Mouse (Mus musculus) stomach, embryonic 14.5 days (tissue): ENCODE measurements around the gene Dnm3. TPM values are rescaled to one million over a fixed set of nuclear protein-coding genes. Genes with fewer than 3 reads are reported as not detected.
A peak's percentile ranks its signal among the peaks of the same experiment; 100 is the strongest.

Experiments used
- ATAC-seq: fragments of 200-750 bp; cut with Nextera tagmentation; 2 replicates; pipeline ENCODE4 v1.8.0; 2017; ENCODE audit warnings: low read depth, moderate TSS enrichment; ENCODE audit not compliant: insufficient number of reproducible peaks, insufficient read depth, low FRiP score
- H3K27ac ChIP-seq: fragments of 300-500 bp; sonication (generic); 2 replicates; pipeline ENCODE4 v1.5.1; 2014; ENCODE audit warnings: mild to moderate bottlenecking, low read length, moderate library complexity, mixed read lengths
- H3K27me3 ChIP-seq: fragments of 300-500 bp; sonication (generic); 2 replicates; pipeline ENCODE4 v1.6.1; 2014; ENCODE audit warnings: low read length, control low read depth, mixed read lengths; ENCODE audit not compliant: control insufficient read depth, insufficient read depth
- H3K36me3 ChIP-seq: fragments of 300-500 bp; sonication (generic); 2 replicates; pipeline ENCODE4 v1.6.1; 2014; ENCODE audit warnings: mild to moderate bottlenecking, control low read depth, low read length, moderate library complexity, mixed read lengths; ENCODE audit not compliant: control insufficient read depth, insufficient read depth
- H3K4me1 ChIP-seq: fragments of 300-500 bp; sonication (generic); 2 replicates; pipeline ENCODE4 v1.6.1; 2014; ENCODE audit warnings: low read length, control low read depth, mixed read lengths; ENCODE audit not compliant: control insufficient read depth, insufficient read depth
- H3K4me2 ChIP-seq: fragments of 300-500 bp; sonication (generic); replicated peaks from 2 replicates; pipeline ENCODE4 v1.6.1; 2014; ENCODE audit warnings: low read depth, low read length, control low read depth
- H3K4me3 ChIP-seq: fragments of 300-500 bp; sonication (generic); 2 replicates; pipeline ENCODE4 v1.5.1; 2014; ENCODE audit warnings: low read depth, low read length, control low read depth
- H3K9ac ChIP-seq: fragments of 300-500 bp; sonication (generic); replicated peaks from 2 replicates; pipeline ENCODE4 v1.6.1; 2014; ENCODE audit warnings: low read depth, mild to moderate bottlenecking, control low read depth, low read length, moderate library complexity, mixed read lengths
- H3K9me3 ChIP-seq: fragments of 300-500 bp; sonication (generic); 2 replicates; pipeline ENCODE4 v1.6.1; 2016; ENCODE audit warnings: low read depth, low read length, control low read depth; ENCODE audit not compliant: control insufficient read depth
- WGBS: fragments of 180-500 bp; shearing (Covaris S2); extraction: QIAGEN DNeasy Blood & Tissue Kit; methylation state at CpG from one replicate; pipeline ENCODE4 v1.1.7; 2014; 5-methylcytosine and 5-hydroxymethylcytosine counted together
- polyA plus RNA-seq: library from polyadenylated mRNA; unstranded; fragments of >200 nt; fragmentation: Nextera tagmentation; extraction: Ambion mirVana; gene quantifications from 2 replicates; pipeline ENCODE4 v1.2.1, GENCODE M21; 2014

Gene Dnm3
- polyA plus RNA-seq, 1 experiment from 2014 or later, result 8.6 TPM

DNA sequence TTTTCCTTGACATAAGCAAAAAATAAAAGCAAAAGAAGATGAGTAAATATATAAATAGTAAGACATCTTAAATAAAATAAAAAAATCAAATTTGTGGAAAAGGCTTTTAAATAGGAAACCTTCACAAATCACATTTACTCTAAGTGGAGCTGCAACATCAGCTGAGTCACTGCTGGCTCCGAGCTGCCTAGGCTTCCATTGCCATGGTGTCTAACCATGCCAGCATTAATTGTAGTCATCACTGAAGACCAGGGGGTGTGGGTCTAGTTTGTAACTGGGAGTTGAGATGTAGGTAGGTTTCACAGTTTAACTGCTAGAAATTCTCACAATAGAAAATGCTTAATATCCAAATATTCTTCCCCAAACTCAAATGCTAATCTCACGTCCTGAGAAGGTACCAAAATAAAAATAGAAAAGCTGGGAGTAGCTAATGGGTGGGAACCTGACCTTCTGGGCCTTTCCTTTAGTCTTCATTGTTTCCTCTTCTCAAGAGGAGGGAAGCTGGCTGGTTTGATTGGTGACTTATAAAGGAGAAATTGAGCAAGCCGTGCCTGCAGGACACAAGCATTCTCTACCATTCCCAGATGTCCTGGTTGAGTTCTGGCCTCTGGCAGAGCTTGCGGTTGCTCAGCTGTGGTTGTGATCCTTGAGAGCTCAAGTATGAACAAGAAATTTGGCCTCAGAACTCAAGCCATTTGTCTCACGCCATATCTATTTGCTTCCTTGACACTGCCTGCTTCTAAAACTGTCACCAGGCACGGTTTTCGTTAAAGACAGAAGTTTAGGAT is 377.6 kb downstream of the Dnm3 start:
- Histone ChIP-seq H3K4me3 (no peak overlapping the region), H3K27me3 (no peaks in the 10 kb centered on the region), H3K36me3 (no peaks in the 10 kb centered on the region), H3K4me1 (no peaks in the 10 kb centered on the region), H3K9me3 (no peaks in the 10 kb centered on the region), H3K4me2 (no peak overlapping the region), H3K9ac (no peak overlapping the region), H3K27ac (no peak overlapping the region)
- WGBS, result 68% methylated on average over 7 of the region's 7 CpGs
- ATAC-seq, result no peak

DNA sequence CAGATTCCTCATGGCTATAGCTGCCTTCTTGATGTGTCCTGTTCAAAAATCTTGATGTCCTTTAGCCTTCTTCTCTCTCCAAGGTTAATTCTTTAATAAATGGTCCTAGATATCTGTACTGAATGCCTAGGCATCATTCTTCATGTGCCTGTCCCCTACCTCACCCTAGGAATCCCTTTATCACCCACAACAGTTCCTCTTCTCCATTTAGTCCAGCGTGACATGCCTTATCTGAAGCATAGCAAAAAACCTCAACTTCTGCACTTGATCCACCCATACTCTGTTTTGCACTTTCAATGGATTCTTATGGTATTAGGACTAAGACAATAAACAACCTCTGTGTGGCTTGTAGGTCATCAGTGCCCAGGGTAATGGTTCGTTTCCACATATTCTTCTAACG is 378.6 kb downstream of the Dnm3 start:
- H3K9me3 ChIP-seq, result no peaks in the 10 kb centered on the region
- 80% methylated on average over 3 of the region's 3 CpGs for WGBS
- H3K27me3 ChIP-seq, result no peaks in the 10 kb centered on the region
- no peak overlapping the region for H3K4me2 ChIP-seq
- 0 out of 2 replicates have a peak, but pooled peaks cover 3% of the 10 kb centered on the region for H3K4me1 ChIP-seq
- H3K27ac ChIP-seq, result no peak overlapping the region
- no peak overlapping the region for H3K4me3 ChIP-seq
- H3K9ac ChIP-seq, result no peak overlapping the region
- no peaks in the 10 kb centered on the region for H3K36me3 ChIP-seq
- no peak for ATAC-seq

- no peaks in the 10 kb centered on the region for H3K9me3 ChIP-seq
- H3K4me1 ChIP-seq, result peaks cover 8% of the 10 kb centered on the region; the same call in 1 of the 2 replicates
- no peak overlapping the region for H3K4me3 ChIP-seq
- no peaks in the 10 kb centered on the region for H3K36me3 ChIP-seq
- 41% methylated on average over 8 of the region's 8 CpGs for WGBS
- no peak overlapping the region for H3K4me2 ChIP-seq
- no peak overlapping the region for H3K9ac ChIP-seq
- no peaks in the 10 kb centered on the region for H3K27me3 ChIP-seq
- no peak for ATAC-seq
- peak overlapping the region; percentile 84; the same call in 1 of the 2 replicates for H3K27ac ChIP-seq
Observed at GRCm38 (mm10) chr1:162094523-162095272, 383.1 kb downstream of the Dnm3 start.

DNA sequence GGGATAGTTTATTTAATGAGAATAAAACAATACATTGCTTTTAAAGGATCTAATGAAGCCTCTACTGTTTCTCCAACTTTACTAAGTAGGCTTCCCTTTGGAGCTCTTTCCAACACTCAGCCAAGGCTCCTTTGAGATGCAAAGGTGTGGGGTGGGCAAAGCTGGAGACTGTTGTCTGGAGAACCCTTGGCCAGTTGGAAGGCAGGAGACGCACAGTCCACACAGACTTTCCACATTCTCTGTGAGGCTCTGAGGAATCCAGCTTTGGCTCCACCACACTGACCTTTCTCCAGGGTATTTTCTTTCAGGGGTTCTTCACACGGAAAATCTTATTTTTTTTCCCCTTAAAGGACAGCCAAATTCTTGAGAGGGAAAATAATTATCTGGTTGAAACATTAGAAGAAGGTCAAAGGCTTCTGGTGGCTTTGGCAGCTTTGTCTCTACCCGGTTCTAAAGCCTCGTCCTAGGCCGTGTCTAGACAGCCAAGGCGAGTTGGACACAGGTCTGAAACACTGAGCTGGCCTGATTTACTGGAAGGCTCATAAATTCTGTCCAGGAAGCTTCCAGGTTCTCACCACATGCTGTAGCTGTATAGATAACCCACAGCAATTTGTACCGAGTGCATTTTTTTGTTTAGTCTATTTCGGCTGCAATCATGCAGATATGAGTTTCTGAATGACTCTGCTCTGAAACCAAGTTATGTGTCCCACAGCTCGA is 383.9 kb downstream of the Dnm3 start:
- H3K27ac ChIP-seq, result peak overlapping the region; percentile 84
- peak; percentile 63; the same call in 1 of the 2 replicates for ATAC-seq
- H3K9ac ChIP-seq, result no peak overlapping the region
- peaks cover 8% of the 10 kb centered on the region; the same call in 1 of the 2 replicates for H3K4me1 ChIP-seq
- H3K9me3 ChIP-seq, result no peaks in the 10 kb centered on the region
- WGBS, result 34% methylated on average over 9 of the region's 9 CpGs
- no peaks in the 10 kb centered on the region for H3K36me3 ChIP-seq
- no peak overlapping the region for H3K4me3 ChIP-seq
- H3K4me2 ChIP-seq, result no peak overlapping the region
- no peaks in the 10 kb centered on the region for H3K27me3 ChIP-seq

DNA sequence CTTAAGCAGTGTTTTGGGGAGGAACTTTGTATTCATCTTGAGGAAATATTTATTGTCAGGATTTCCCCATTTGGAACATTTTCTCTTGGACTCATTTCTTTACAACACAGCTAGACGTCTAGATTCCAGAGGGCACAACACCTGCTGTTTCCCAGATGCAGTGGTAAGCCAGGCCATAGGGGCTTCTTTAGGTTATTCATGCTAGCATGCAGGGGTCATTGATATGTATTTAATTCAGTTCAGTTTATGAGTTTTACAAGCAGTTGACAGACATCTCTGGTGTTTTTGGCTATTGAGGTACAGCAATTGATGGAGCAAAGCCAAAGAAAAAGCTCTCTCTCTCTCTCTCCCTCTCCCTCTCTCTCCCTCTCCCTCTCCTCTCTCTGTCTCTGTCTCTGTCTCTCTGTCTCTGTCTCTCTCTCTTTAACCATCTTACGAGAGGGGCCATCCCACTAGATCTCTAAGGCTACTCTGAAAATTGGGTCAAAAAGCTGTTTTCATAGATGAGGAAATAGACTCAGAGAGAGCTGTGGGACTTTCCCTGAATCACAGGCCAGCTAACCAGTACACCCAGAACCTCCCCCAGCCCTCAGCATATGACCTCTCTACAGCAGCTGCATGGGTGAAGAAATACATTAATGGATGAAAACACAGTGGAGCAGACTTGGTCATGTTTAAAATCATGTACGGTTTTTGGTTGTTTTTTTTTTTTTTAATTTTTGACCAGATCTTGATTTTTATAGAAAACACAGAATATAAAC is 384.8 kb downstream of the Dnm3 start:
- H3K4me3 ChIP-seq, result no peak overlapping the region
- H3K4me2 ChIP-seq, result no peak overlapping the region
- H3K4me1 ChIP-seq, result peaks cover 8% of the 10 kb centered on the region; the same call in 1 of the 2 replicates
- no peaks in the 10 kb centered on the region for H3K27me3 ChIP-seq
- ATAC-seq, result no peak
- H3K9me3 ChIP-seq, result no peaks in the 10 kb centered on the region
- H3K27ac ChIP-seq, result peak overlapping the region; percentile 84; the same call in 1 of the 2 replicates
- no peaks in the 10 kb centered on the region for H3K36me3 ChIP-seq
- no peak overlapping the region for H3K9ac ChIP-seq
- WGBS, result 60% methylated on average over 3 of the region's 3 CpGs

GRCm38 (mm10) chr1:162092401-162092800 is 385.4 kb downstream of the Dnm3 start:
- no peak for ATAC-seq
- Histone ChIP-seq H3K9me3 (no peaks in the 10 kb centered on the region), H3K4me3 (no peak overlapping the region), H3K4me1 (peaks cover 8% of the 10 kb centered on the region; the same call in 1 of the 2 replicates), H3K27me3 (no peaks in the 10 kb centered on the region), H3K4me2 (no peak overlapping the region), H3K36me3 (no peaks in the 10 kb centered on the region), H3K9ac (no peak overlapping the region), H3K27ac (no peak overlapping the region)
- 89% methylated on average over 8 of the region's 8 CpGs for WGBS

DNA sequence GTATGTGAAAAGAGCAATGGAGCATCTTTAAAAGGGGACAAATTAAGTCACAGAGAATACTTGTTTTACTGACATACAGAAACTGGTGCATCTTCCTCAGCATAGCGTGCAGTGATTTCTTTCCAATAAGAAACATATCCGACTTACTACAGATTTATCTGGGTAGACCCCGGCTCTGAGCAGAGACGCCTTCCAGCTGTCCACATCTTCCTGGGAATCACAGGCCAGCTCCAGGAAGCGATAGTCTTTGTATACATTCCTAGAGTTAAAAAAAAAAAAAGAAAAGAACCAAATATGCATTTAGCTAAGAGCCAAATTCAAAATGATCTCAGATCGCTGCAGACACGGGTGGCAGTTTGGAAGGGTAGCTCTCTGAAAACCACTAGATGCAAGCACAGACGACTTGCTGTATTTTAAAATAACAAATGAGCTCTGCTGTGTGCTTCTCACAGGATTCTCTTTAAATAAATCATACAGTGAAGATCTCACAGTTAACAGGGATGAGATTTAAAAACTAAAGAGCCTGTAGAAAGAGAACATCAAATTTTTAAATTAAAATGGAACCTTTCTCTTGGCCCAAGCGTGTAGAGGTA is 393.9 kb downstream of the Dnm3 start:
- Histone ChIP-seq H3K27ac (peak overlapping the region; percentile 97), H3K4me2 (0 out of 2 replicates have a peak overlapping the region, but pooled peaks have one; percentile 7), H3K9ac (0 out of 2 replicates have a peak overlapping the region, but pooled peaks have one; percentile 6), H3K27me3 (no peaks in the 10 kb centered on the region), H3K4me1 (peaks cover 14% of the 10 kb centered on the region; the same call in 1 of the 2 replicates), H3K9me3 (no peaks in the 10 kb centered on the region), H3K36me3 (no peaks in the 10 kb centered on the region), H3K4me3 (no peak overlapping the region)
- WGBS, result 25% methylated on average over 9 of the region's 9 CpGs
- peak; percentile 72; the same call in 1 of the 2 replicates for ATAC-seq
